Mouse (Mus musculus) hematopoietic stem cell, adult 5-6 weeks (primary cell): ENCODE data around the gene Muc2. TPM values are rescaled to one million over a fixed set of nuclear protein-coding genes. Genes with fewer than 3 reads are reported as not detected.
A peak's percentile ranks its signal among the peaks of the same experiment; 100 is the strongest.
"Not testable (repeated sequence)": the region's sequence is repeated elsewhere in the genome, so short reads cannot be mapped to it uniquely, and the experiment has no call there.

Experiments used
- ATAC-seq, 2 experiments: fragments of 125-278 bp in 1 of 2; replicated peaks in 1 of 2; 2 replicates each; pipeline ENCODE4 v1.8.0; 2016 to 2017; ENCODE audit warnings: inconsistent platforms in 2 of 2, mild to moderate bottlenecking in 2 of 2, moderate number of reproducible peaks in 2 of 2, low read depth in 1 of 2, moderate TSS enrichment in 1 of 2; ENCODE audit not compliant: low FRiP score in 2 of 2, poor library complexity in 2 of 2, severe bottlenecking in 2 of 2, insufficient read depth in 1 of 2, low TSS enrichment in 1 of 2
- total RNA-seq: library from RNA; stranded (forward); fragments of 172-1452, 232-1000 nt; gene quantifications from 2 replicates; pipeline ENCODE4 v1.2.3, GENCODE M21; 2017

Gene Muc2
- not detected in 2 replicates for total RNA-seq

- no peak for ATAC-seq
Measured at GRCm38 (mm10) chr7:141690040-141690439, at the start of gene Muc2. Gene Muc2 (plus strand): TSS chr7:141690340.

GRCm38 (mm10) chr7:141642375-141642774 lies 47.8 kb upstream of the Muc2 start:
- no peak for ATAC-seq

- ATAC-seq: no peak
Measured at GRCm38 (mm10) chr7:141643160-141643559, 47.0 kb upstream of the Muc2 start.

GRCm38 (mm10) chr7:141647083-141647482 lies 43.1 kb upstream of the Muc2 start:
- no peak for ATAC-seq

DNA sequence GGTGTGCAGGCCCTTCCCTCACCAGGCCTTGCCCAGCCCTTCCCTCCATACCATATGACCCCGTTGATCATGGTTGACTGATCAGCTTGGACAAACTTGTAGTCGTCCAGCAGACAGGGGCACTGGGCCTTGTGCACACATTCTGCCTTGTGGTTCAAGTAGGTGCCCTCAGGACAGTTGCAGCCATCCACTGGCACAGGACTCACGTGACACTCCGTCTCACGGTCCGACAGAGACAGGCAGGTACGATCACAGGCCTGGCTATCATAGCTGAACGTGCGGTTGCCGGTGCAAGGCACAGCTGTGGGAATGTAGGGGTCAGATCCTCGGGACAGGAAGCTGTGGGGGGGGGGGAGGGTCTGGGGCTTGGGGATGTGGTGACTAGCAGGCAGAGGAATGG lies 42.3 kb upstream of the Muc2 start:
- ATAC-seq: no peak

DNA sequence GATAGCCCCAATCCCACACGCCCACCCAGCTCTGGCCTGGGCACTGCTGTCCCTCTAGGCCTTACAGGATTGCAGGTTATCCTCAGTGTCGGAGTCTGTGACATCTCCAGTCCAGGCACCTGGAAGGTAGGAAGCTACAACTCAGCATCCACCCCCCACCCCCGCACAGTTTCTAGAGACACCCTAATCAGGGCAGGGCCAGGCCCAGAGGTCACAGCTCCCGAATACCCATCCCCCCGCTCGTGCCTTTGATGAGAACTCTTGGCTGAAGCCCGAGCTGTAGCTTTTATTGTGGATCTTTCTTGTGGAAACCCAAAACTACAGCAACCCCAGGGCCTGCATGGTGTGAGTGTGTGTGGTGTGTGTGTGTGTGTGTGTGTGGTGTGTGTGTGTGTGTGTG lies 37.9 kb upstream of the Muc2 start:
- ATAC-seq: no peak

DNA sequence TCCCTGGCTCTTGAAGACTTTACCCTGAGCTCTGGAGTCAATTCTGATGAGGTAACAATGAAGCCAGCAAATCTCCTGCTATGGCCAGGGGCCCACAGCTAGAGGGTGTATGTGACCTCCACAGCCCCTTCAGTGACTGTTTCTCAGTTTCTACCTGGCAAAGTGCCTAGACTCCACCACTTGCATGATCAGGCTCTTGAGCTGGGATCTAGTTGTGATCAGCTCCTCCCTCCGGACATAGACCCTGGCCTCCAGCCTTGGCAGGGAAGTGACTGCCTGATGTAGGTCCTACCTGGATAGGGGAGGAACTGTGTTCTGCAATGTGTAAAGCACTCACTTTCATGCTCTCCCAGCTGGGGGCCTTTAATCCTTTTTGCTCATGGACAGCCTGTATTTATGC lies 29.8 kb upstream of the Muc2 start:
- no peak for ATAC-seq

DNA sequence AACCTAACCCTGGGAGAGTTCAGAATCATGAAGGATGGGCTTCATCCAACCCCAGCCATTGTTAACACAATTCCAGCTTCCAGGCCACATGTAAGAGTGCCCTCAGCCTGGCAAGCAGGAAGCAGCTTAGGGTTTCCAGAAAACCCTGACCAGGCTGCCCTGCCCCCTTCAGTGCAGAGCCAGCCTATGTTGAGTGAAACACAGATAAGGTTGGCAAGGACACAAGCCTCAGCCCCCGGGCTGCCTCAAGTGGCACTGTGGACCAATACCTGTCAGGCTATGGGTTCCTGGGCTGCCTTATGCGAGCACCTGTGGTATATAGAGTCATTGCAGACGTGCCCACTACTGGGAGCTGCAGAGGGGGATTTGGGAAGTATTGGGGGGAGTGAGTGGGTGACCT lies 28.7 kb upstream of the Muc2 start:
- ATAC-seq: no peak

DNA sequence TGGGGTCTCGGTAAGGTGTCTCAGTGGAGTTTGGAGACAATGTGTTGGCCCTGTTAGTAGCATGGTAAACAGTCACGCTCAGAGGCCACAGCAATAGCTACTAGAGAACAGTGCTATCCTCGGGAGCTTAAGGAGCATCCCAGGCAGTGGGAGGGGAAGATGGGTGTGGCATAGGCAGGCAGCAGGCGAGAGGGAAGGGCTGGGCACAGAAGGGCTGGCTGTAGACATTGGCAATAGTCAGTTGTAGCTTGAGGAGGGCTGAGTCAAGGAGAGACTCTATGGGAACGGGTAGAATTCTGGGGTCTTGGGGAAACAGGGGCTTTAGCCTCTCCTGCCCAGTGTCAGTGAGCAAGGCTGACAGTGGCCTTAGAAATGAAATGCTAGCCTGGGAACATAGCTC lies 27.9 kb upstream of the Muc2 start:
- ATAC-seq: no peak

DNA sequence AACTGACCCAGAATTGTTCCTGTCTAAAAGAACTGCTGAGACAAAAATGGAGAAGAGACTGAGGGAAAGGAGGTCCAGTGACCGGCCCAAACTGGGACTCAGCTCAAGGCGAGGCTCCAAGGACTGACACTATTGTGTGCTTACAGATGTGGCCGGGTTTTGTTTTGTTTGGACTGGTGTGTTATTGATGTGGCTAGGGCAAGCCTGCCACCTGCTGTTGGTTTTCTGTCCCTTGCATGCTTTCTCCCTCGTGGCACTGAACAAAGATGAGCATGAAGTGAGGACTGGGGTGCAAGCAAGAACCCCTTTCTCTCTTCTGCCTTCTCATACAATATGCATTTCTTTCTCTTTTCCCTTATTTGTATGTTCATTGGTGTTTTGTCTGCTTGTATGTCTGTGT lies 23.9 kb upstream of the Muc2 start:
- peak; percentile 49 to 77; a peak in 3 of 4 replicates for ATAC-seq

- not testable (repeated sequence) for ATAC-seq
Measured at GRCm38 (mm10) chr7:141669097-141669496, 21.0 kb upstream of the Muc2 start.

DNA sequence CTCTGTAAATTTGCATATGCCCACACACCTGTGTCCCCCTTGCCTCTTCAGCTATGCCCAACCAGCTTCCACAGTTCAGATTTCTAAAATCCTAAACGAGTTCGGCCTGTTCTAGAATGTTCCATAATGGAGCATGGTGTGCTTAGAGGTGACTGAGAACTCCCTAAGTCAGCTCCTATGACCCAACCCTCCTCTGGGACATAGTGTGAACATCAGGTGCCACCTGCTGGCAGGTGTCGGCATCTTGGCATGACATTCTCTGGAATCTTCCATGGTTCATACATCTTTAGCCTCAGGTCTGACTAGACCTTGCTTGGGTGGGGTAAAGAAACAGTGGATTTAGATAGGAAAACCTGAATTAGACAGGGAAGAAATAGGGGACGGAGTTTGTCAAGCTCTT lies 19.1 kb upstream of the Muc2 start:
- ATAC-seq: peak in 1 of 2 experiments; percentile 34; a peak in 1 of 4 replicates

DNA sequence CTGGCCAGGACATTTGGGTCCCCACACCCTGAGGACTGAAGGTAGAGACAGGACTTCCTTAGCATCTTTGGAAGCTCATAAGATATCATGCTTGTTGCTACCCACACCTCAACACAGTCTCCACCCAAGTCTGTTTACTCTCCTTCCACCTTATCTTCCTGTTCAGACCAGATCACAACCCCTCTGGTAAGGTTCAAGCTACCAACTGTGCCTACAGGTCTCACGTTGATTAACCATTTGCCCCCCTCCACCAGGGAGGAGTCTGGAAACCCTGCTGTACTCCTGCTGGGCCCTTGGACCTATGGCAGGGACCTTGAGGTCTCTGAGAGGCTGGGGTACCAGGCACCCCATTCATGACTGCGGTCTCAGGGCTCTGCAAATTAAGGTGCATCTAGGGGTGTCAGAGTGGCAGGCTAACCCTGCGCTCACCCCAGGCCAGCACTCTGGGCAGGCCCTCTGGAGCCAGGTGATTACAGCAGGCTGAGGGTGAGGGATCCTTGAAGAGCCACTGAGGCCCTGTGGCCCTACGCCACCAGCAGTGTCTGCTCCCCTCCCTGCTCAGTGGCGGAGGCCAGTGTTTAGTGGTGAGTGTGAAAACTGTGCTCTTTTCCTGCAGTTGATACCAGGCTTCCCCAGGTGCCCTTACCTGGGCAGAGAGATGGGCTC lies 18.4 kb upstream of the Muc2 start:
- no peak for ATAC-seq

DNA sequence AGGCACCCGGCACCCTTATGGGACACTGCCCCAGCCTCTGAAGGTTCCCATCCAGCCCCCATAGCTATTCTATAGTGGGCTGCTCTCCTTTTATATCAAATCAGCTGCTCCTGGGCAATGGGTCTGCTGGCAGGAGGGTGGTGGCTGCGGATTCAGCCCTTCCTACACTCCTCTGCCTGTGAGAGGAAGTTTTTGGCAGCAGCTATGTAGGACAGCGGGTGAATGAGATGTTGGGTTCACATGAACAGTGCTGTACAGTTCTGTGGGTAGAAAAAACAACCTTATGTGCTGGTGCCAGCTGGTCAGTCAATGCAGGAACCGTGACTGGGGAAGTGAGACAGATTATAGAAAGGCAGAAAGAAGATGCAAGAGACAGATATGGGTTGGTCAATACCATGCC lies 11.2 kb upstream of the Muc2 start:
- ATAC-seq: 0 out of 4 replicates have a peak, but pooled peaks have one; percentile 13 to 20

DNA sequence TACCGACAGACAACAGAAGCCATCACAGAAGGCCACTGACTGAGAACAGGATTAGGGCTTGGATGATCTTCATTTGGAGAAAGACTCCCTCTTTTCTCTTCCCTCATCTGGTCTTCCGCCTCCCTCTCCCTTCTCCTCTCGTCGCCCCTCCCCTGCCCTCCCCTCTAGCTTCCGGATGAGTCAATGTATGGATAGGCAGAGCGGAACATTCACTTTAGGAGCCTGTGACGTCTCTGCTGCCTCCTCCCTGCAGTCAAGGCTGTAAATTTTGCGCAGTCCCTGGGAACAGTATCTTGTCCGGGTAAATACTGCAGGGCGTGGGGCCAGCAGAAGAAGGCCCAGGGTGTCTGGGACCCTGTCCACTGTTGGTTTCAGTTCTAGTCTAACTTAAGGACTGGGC lies 2.8 kb upstream of the Muc2 start:
- ATAC-seq: no peak

GRCm38 (mm10) chr7:141693591-141694273 lies 3.6 kb downstream of the Muc2 start:
- ATAC-seq: peak; percentile 14 to 33; a peak in 1 of 4 replicates

DNA sequence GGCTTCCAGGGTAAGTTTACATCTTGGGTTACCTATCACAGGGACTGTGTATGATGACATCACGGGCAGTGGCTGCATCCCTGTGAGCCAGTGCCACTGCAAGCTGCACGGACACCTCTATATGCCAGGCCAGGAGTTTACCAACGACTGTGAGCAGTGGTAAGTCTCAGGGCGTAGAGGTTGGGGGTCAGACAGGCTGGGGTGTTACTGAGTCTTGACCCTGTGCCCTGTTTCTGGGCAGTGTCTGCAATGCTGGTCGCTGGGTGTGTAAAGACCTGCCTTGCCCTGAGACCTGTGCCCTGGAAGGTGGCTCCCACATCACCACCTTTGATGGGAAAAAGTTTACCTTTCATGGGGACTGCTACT lies 4.1 kb downstream of the Muc2 start:
- ATAC-seq: no peak

DNA sequence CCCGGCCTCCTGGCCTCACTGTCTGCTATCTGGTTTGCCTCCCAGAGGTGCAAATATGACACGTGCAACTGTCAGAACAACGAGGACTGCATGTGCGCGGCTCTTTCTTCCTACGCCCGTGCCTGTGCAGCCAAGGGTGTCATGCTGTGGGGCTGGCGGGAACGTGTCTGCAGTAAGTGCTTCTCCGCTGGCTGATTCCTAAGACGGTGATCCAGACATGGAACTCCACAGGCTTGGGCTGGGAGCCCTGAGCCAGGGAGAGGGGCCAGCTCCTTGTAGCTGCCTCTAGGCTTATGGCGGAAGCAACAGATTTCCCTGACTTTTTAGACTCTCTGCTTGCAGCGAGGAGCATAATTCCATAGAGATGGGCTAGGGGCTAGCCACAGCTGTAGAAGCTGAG lies 6.4 kb downstream of the Muc2 start:
- no peak for ATAC-seq
